Mouse (Mus musculus) heart, adult 2 months (tissue): ENCODE measurements at regions not wholly inside any gene's neighbourhood (a gene's known extent, or its start where the extent isn't known, plus 50 kb on each side); places are given as distances from the start of the nearest gene placed in this dataset.

Source experiments
- CTCF ChIP-seq: fragments of 200-600 bp; IDR thresholded peaks from 2 replicates; pipeline ENCODE4 v1.8.1; 2022; ENCODE audit warnings: antibody characterized with exemption, mild to moderate bottlenecking, moderate library complexity
- EP300 ChIP-seq: fragments of 200-500 bp; IDR thresholded peaks from 2 replicates; pipeline ENCODE4 v1.6.1; 2011; ENCODE audit warnings: low read depth, low read length, control low read depth; ENCODE audit not compliant: insufficient read depth
- POLR2A ChIP-seq: fragments of 200-500 bp; IDR thresholded peaks from 2 replicates; pipeline ENCODE4 v1.6.1; 2011; ENCODE audit warnings: mild to moderate bottlenecking, low read depth, low read length, control low read depth; ENCODE audit not compliant: insufficient read depth

GRCm38 (mm10) chr13:5675668-5676067, 185.6 kb upstream of the Klf6 start:
- TF ChIP-seq EP300 (no peak), CTCF (no peak), POLR2A (no peak)
